Mouse (Mus musculus) lung, adult 2 months (tissue): ENCODE measurements around the gene Rabep1.

ENCODE experiments used
- CTCF ChIP-seq: fragments of 200-500 bp; IDR thresholded peaks from 2 replicates; pipeline ENCODE4 v1.5.1; 2011; ENCODE audit warnings: mild to moderate bottlenecking, low read length, control low read depth; ENCODE audit not compliant: insufficient read depth
- POLR2A ChIP-seq: fragments of 200-500 bp; IDR thresholded peaks from 2 replicates; pipeline ENCODE4 v1.6.1; 2011; ENCODE audit warnings: low read depth, mild to moderate bottlenecking, control low read depth, low read length, borderline replicate concordance; ENCODE audit errors: extremely low read depth

DNA sequence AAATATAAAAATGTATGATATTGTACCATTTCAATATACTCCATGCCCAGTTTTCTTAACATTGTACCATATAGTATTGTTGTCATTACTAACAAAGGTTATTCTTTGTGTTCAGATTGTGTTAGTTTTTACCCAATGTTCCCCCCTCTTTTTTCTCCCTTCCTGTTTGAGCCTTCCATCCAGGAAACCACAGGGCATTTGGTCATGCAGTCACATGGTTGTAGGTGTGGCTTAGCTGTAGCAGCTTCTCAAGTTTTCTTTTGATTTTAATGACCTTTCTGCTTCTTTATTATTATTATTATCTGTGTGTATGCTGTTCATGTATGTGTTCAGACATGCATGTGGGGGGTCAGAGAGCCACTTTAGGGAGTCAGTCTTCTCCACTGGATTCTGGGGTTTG lies 47.0 kb downstream of the Rabep1 start:
- TF ChIP-seq POLR2A (no peak), CTCF (no peak)
